Mouse (Mus musculus): ENCODE measurements around the gene Mrps12. TPM values are rescaled to one million over a fixed set of nuclear protein-coding genes. Genes with fewer than 3 reads are reported as not detected.

The Mrps12 gene
- polyA plus RNA-seq, 1 experiment from 2014 or later = 108 TPM

GRCm38 (mm10) chr7:28775129-28775528 lies 33.5 kb upstream of the Mrps12 start:
- Histone ChIP-seq H3K4me2 (no peak overlapping the region), H3K9ac (no peak overlapping the region), H3K4me1 (peaks cover 9% of the 10 kb centered on the region), H3K4me3 (no peak overlapping the region), H3K27ac (replicated peaks) (no peak overlapping the region), H3K27me3 (replicated peaks) (no peaks in the 10 kb centered on the region), H3K9me3 (no peaks in the 10 kb centered on the region), H3K36me3 (peaks cover 33% of the 10 kb centered on the region)
- 85% methylated on average over 7 of the region's 7 CpGs for WGBS
- no peak for ATAC-seq (ENCODE audit: extremely low read depth, insufficient number of reproducible peaks, low FRiP score, low TSS enrichment)

DNA sequence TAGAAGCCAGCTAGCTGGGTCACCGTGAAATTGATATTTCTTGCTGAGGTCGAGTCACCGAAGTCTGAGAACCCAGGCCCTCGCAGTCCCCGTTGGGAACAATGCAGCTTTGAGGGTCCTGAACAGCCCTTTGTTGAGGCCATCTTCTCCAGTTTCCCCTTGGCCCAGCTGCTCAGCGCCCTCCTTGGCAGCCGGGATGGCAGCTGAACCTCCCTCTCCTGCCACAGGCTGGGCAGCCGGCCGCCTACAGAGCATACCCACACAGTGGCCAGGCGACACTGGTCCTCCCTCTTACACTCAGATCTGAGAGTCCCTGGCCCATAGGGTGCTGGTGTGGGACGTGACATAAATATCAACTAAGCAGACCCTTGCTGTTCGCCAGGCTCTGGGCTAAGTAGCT lies 32.5 kb upstream of the Mrps12 start:
- Histone ChIP-seq H3K4me1 (peaks cover 8% of the 10 kb centered on the region), H3K9me3 (no peaks in the 10 kb centered on the region), H3K36me3 (peaks cover 33% of the 10 kb centered on the region), H3K27ac (replicated peaks) (no peak overlapping the region), H3K4me2 (no peak overlapping the region), H3K27me3 (replicated peaks) (no peaks in the 10 kb centered on the region), H3K9ac (no peak overlapping the region), H3K4me3 (no peak overlapping the region)
- ATAC-seq (ENCODE audit: extremely low read depth, insufficient number of reproducible peaks, low FRiP score, low TSS enrichment) = no peak
- 81% methylated on average over 12 of the region's 12 CpGs for WGBS

- Histone ChIP-seq H3K4me2 (no peak overlapping the region), H3K36me3 (peaks cover 33% of the 10 kb centered on the region), H3K4me1 (peaks cover 8% of the 10 kb centered on the region), H3K27me3 (replicated peaks) (no peaks in the 10 kb centered on the region), H3K9me3 (no peaks in the 10 kb centered on the region), H3K4me3 (no peak overlapping the region), H3K9ac (0 out of 2 replicates have a peak overlapping the region, but pooled peaks have one; percentile 40), H3K27ac (replicated peaks) (0 out of 2 replicates have a peak overlapping the region, but pooled peaks have one; percentile 8)
- no peak for ATAC-seq (ENCODE audit: extremely low read depth, insufficient number of reproducible peaks, low FRiP score, low TSS enrichment)
- WGBS = 58% methylated on average over 3 of the region's 3 CpGs
Observed at GRCm38 (mm10) chr7:28773163-28773562, 31.5 kb upstream of the Mrps12 start.

DNA sequence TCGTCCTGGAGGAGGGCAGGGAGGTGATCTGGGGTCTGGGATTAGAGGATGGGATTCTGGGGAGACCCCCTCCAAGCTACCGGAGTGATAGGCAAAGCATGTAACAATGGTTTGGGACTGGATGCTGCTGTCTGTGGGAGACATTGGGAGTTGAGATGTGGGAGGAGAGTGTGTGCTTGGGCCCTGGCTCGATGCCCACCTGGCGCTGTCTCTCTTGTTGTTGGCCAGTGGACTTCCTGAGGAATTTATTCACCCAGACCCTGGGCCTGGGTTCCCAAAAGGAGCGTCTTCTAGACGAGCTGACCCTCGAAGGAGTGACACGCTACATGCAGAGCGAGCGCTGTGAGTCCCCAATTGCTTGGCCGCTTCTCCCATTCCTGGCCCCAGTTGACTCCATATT lies 30.2 kb upstream of the Mrps12 start:
- Histone ChIP-seq H3K9me3 (no peaks in the 10 kb centered on the region), H3K4me1 (peaks cover 18% of the 10 kb centered on the region), H3K9ac (no peak overlapping the region), H3K27ac (replicated peaks) (no peak overlapping the region), H3K4me2 (no peak overlapping the region), H3K4me3 (no peak overlapping the region), H3K36me3 (peaks cover 28% of the 10 kb centered on the region), H3K27me3 (replicated peaks) (no peaks in the 10 kb centered on the region)
- 85% methylated on average over 11 of the region's 11 CpGs for WGBS
- no peak for ATAC-seq (ENCODE audit: extremely low read depth, insufficient number of reproducible peaks, low FRiP score, low TSS enrichment)

DNA sequence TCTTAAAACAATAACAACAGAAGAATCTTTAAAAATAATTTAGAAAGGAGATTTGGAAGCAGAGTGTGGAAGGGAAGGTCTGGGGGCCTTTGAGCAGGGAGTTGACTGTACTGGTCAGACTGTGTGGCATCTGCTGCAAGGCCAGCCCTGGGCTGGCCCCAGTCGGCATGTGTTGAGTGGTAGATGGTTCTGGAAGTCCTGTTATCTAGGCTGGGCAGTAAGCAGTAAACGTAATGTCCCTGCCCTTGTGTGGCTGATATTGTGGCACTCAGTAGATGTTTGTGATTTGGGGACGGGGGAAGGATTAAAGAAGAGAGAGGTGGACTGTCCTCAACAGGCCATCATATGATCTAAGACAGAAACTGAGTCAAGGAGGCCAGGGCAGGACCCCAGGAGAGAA lies 28.7 kb upstream of the Mrps12 start:
- H3K4me2 ChIP-seq = no peak overlapping the region
- H3K27ac ChIP-seq (replicated peaks) = no peak overlapping the region
- H3K9ac ChIP-seq = no peak overlapping the region
- ATAC-seq (ENCODE audit: extremely low read depth, insufficient number of reproducible peaks, low FRiP score, low TSS enrichment) = no peak
- peaks cover 25% of the 10 kb centered on the region for H3K4me1 ChIP-seq
- peaks cover 18% of the 10 kb centered on the region for H3K36me3 ChIP-seq
- H3K27me3 ChIP-seq (replicated peaks) = no peaks in the 10 kb centered on the region
- no peak overlapping the region for H3K4me3 ChIP-seq
- H3K9me3 ChIP-seq = no peaks in the 10 kb centered on the region
- WGBS = 61% methylated on average over 3 of the region's 3 CpGs

GRCm38 (mm10) chr7:28769414-28769958 lies 27.9 kb upstream of the Mrps12 start:
- H3K27me3 ChIP-seq (replicated peaks) = no peaks in the 10 kb centered on the region
- peaks cover 11% of the 10 kb centered on the region; the same call in 1 of the 2 replicates for H3K36me3 ChIP-seq
- no peak overlapping the region for H3K9ac ChIP-seq
- no peak overlapping the region for H3K4me3 ChIP-seq
- WGBS = 89% methylated on average over 9 of the region's 9 CpGs
- no peaks in the 10 kb centered on the region for H3K9me3 ChIP-seq
- H3K4me2 ChIP-seq = no peak overlapping the region
- H3K4me1 ChIP-seq = peaks cover 26% of the 10 kb centered on the region
- no peak for ATAC-seq (ENCODE audit: extremely low read depth, insufficient number of reproducible peaks, low FRiP score, low TSS enrichment)
- no peak overlapping the region for H3K27ac ChIP-seq (replicated peaks)

DNA sequence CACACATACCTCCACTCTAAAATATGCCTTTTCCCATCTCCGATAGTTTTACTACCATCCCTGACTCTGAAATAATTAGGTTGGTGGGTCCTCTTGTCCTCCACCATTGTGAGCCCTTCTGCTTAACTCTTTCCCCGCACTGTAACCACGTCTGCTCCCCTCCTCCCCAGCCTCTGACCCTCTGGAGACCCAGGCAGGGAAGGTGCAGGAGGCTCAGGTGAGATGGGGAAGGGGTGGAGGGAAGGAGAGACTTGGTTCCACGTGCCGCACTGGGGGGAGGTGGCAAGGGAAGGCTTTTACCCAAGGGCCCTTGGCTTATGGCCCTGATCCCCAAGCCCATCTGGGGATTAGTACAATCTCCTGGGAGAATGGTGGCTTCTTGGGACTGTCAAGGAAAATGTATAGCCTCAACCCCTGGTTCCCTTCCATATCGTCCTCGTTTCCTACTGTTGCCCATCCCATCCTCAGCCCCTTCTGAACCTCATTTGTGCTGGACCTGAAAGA lies 25.9 kb upstream of the Mrps12 start, which contains the start of gene Nfkbib:
Gene Nfkbib (minus strand): TSS at position 51 of the 504 bp plus-strand sequence.
- peak within 1 kb of the TSS; percentile 86 for H3K4me3 ChIP-seq
- peaks cover 19% of the 10 kb centered on the region for H3K4me1 ChIP-seq
- ATAC-seq (ENCODE audit: extremely low read depth, insufficient number of reproducible peaks, low FRiP score, low TSS enrichment) = no peak
- no peaks in the 10 kb centered on the region for H3K9me3 ChIP-seq
- peak within 1 kb of the TSS; percentile 92 for H3K9ac ChIP-seq
- WGBS = 60% methylated on average over 7 of the region's 7 CpGs
- H3K36me3 ChIP-seq = peaks cover 8% of the 10 kb centered on the region; the same call in 1 of the 2 replicates
- no peaks in the 10 kb centered on the region for H3K27me3 ChIP-seq (replicated peaks)
- H3K27ac ChIP-seq (replicated peaks) = no peak within 1 kb of the TSS
- H3K4me2 ChIP-seq = peak within 1 kb of the TSS; percentile 80

DNA sequence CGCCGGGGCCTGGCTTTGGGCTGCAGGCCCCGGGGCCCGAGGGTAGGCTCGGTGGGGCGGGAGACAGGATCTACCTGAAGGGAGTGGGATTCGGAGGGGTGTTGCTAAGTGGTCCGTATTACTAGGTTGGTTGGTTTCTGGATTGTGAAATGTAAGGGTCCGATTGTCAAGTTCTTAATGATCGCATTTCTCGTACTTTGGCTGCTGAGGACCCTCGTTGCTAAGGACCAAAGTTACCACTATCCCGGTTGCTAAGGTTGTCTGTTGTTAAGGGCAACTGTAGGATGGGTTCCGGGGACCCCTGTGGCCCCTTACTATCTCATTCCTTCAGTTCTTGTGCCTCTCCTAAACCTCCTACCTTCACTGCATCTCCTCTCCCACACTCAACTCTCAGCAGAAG lies 25.3 kb upstream of the Mrps12 start:
- Histone ChIP-seq H3K9me3 (no peaks in the 10 kb centered on the region), H3K27me3 (replicated peaks) (no peaks in the 10 kb centered on the region), H3K4me1 (peaks cover 18% of the 10 kb centered on the region), H3K36me3 (peaks cover 6% of the 10 kb centered on the region), H3K27ac (replicated peaks) (no peak overlapping the region), H3K9ac (peak overlapping the region; percentile 92), H3K4me3 (peak overlapping the region; percentile 86), H3K4me2 (peak overlapping the region; percentile 80)
- WGBS = 5% methylated on average over 14 of the region's 14 CpGs
- no peak for ATAC-seq (ENCODE audit: extremely low read depth, insufficient number of reproducible peaks, low FRiP score, low TSS enrichment)

DNA sequence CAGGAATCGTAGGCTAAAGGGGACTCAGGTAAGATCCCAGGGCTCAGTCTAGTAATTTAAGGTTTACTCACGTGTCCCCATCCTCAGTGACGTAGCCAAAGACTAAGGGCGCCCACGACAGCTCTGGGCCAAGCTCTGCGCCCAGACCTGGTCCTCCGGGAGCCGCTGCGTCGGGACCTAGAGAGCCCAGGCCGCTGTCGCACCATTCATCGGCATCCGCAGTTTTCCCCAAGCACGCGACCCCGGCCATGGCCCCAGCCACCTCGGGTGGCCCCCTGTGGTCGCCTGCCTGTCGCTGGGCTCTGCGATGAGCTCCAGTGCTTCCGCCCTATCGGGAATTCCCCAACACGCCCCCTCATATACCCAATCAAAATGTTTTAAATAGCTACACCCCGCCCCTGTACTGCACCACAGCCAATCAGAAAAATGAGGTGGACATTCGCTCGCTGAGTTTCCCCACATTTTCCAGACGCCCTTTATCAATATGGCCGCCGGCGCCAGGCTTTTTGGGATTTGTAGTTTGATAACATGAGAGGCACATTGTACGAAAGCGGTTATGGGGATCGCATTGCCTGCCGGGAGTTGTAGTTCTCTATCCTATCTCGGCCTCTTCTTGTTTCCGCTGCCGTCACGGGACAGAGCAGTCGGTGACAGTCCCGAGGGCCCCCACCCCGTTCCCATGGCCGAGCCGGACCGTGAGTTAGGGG lies 24.7 kb upstream of the Mrps12 start, which contains the start of gene Sirt2:
Gene Sirt2 (plus strand): TSS at position 563 of the 707 bp plus-strand sequence.
- WGBS = 0% methylated on average over 45 of the region's 45 CpGs
- Histone ChIP-seq H3K36me3 (peaks cover 10% of the 10 kb centered on the region), H3K4me3 (peak within 1 kb of the TSS; percentile 86), H3K27me3 (replicated peaks) (no peaks in the 10 kb centered on the region), H3K4me1 (peaks cover 18% of the 10 kb centered on the region), H3K27ac (replicated peaks) (0 out of 2 replicates have a peak within 1 kb of the TSS, but pooled peaks have one; percentile 24), H3K4me2 (peak within 1 kb of the TSS; percentile 80), H3K9ac (peak within 1 kb of the TSS; percentile 92), H3K9me3 (no peaks in the 10 kb centered on the region)
- ATAC-seq (ENCODE audit: extremely low read depth, insufficient number of reproducible peaks, low FRiP score, low TSS enrichment) = peak; percentile 94

DNA sequence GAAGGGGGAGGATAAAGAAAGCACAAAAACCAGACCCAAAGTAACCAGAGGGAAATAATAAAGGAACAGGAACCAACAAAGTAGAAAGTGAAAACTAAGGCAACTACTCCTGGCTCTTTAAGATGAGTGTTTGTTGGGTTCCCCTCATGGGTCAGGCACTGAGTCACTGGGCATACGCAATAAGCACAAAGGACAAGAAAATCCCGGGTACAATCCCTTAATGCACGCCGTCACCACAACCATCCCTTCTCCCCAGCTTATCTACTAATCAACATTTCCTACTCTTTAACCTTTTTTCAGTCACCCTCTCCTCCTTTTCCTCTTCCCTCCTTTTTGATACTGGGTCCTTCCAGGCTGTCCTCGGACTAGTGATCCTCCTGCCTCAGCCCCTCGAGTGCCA lies 23.6 kb upstream of the Mrps12 start:
- ATAC-seq (ENCODE audit: extremely low read depth, insufficient number of reproducible peaks, low FRiP score, low TSS enrichment) = no peak
- Histone ChIP-seq H3K4me2 (peak overlapping the region; percentile 80), H3K27ac (replicated peaks) (no peak overlapping the region), H3K27me3 (replicated peaks) (no peaks in the 10 kb centered on the region), H3K9me3 (no peaks in the 10 kb centered on the region), H3K4me3 (peak overlapping the region; percentile 86), H3K36me3 (peaks cover 21% of the 10 kb centered on the region), H3K4me1 (peaks cover 18% of the 10 kb centered on the region), H3K9ac (peak overlapping the region; percentile 85)
- WGBS = 76% methylated on average over 6 of the region's 6 CpGs

- Histone ChIP-seq H3K27ac (replicated peaks) (no peak overlapping the region), H3K9me3 (no peaks in the 10 kb centered on the region), H3K4me1 (peaks cover 7% of the 10 kb centered on the region), H3K27me3 (replicated peaks) (peaks cover 10% of the 10 kb centered on the region), H3K4me3 (no peak overlapping the region), H3K36me3 (peaks cover 43% of the 10 kb centered on the region), H3K9ac (no peak overlapping the region), H3K4me2 (no peak overlapping the region)
- WGBS = 77% methylated on average over 9 of the region's 9 CpGs
- ATAC-seq (ENCODE audit: extremely low read depth, insufficient number of reproducible peaks, low FRiP score, low TSS enrichment) = no peak
Observed at GRCm38 (mm10) chr7:28761907-28762306, 20.3 kb upstream of the Mrps12 start.
